Mouse (Mus musculus) MEL (cell line): ENCODE measurements at regions not wholly inside any gene's neighbourhood (a gene's known extent, or its start where the extent isn't known, plus 50 kb on each side); places are given as distances from the start of the nearest gene placed in this dataset.

Experiments used
- CTCF ChIP-seq, 3 experiments: IDR thresholded peaks in 2 of 3; conservative IDR thresholded peaks in 1 of 3; 2 replicates each; pipeline ENCODE4 v1.5.1; 2011 to 2012; ENCODE audit warnings: low read length in 3 of 3, low read depth in 2 of 3, mild to moderate bottlenecking in 2 of 3, improper control_type of control experiment in 1 of 3, inconsistent platforms in 1 of 3, mixed read lengths in 1 of 3, moderate library complexity in 1 of 3; ENCODE audit not compliant: control insufficient read depth in 1 of 3, insufficient read depth in 1 of 3, poor library complexity in 1 of 3, severe bottlenecking in 1 of 3
- EP300 ChIP-seq, 2 experiments: IDR thresholded peaks; 2 replicates each; pipeline ENCODE4 v1.6.1; 2011; ENCODE audit warnings: improper control_type of control experiment in 2 of 2, low read length in 2 of 2, low read depth in 1 of 2, mild to moderate bottlenecking in 1 of 2
- GABPA ChIP-seq: IDR thresholded peaks from 2 replicates; pipeline ENCODE4 v1.6.1; 2012; ENCODE audit warnings: low read depth, mild to moderate bottlenecking, inconsistent platforms, low read length, improper control_type of control experiment, moderate library complexity
- GATA1 ChIP-seq: IDR thresholded peaks from 2 replicates; pipeline ENCODE4 v1.6.1; 2011; ENCODE audit warnings: low read depth, low read length, improper control_type of control experiment
- KAT2A ChIP-seq: conservative IDR thresholded peaks from 2 replicates; pipeline ENCODE4 v1.6.1; 2012; ENCODE audit warnings: low read depth, low read length, improper control_type of control experiment, inconsistent platforms
- MAX ChIP-seq: IDR thresholded peaks from 2 replicates; pipeline ENCODE4 v1.6.1; 2011; ENCODE audit warnings: low read length, improper control_type of control experiment
- MAZ ChIP-seq: IDR thresholded peaks from 2 replicates; pipeline ENCODE4 v1.6.1; 2012; ENCODE audit warnings: low read depth, mild to moderate bottlenecking, inconsistent platforms, low read length, improper control_type of control experiment
- POLR2A ChIP-seq, 2 experiments: IDR thresholded peaks; 2 replicates each; pipeline ENCODE4 v1.6.1; 2011 to 2012; ENCODE audit warnings: low read length in 2 of 2, mild to moderate bottlenecking in 2 of 2, control low read depth in 1 of 2, improper control_type of control experiment in 1 of 2, low read depth in 1 of 2, moderate library complexity in 1 of 2; ENCODE audit not compliant: control insufficient read depth in 1 of 2, insufficient read depth in 1 of 2, poor library complexity in 1 of 2
- POLR2AphosphoS5 ChIP-seq: IDR thresholded peaks from 2 replicates; pipeline ENCODE4 v1.6.1; 2012; ENCODE audit warnings: low read depth, borderline replicate concordance, mild to moderate bottlenecking, inconsistent platforms, low read length, moderate library complexity, mixed read lengths
- RCOR1 ChIP-seq: IDR thresholded peaks from 2 replicates; pipeline ENCODE4 v1.6.1; 2012; ENCODE audit warnings: low read depth, mild to moderate bottlenecking, inconsistent platforms, low read length, improper control_type of control experiment
- TCF12 ChIP-seq: IDR thresholded peaks from 2 replicates; pipeline ENCODE4 v1.6.1; 2014; ENCODE audit warnings: low read depth, mild to moderate bottlenecking, inconsistent platforms, low read length, improper control_type of control experiment, moderate library complexity

GRCm38 (mm10) chr12:94421743-94422142 lies 1270.3 kb upstream of the Flrt2 start:
- TF ChIP-seq POLR2A (IDR thresholded peaks at IDR 0.05; ENCODE audit: control insufficient read depth in 1 of 2, insufficient read depth in 1 of 2, low read depth in 1 of 2, low read length in 2 of 2, poor library complexity in 1 of 2) (no peak), MAX (no peak), EP300 (IDR thresholded peaks at IDR 0.05; ENCODE audit: low read depth in 1 of 2, low read length in 2 of 2) (no peak), CTCF (IDR thresholded peaks at IDR 0.05 in 2 of 3, conservative IDR thresholded peaks at IDR 0.05 in 1 of 3; ENCODE audit: control insufficient read depth in 1 of 3, insufficient read depth in 1 of 3, low read depth in 2 of 3, low read length in 3 of 3, poor library complexity in 1 of 3, severe bottlenecking in 1 of 3) (no peak), GABPA (no peak), MAZ (no peak), POLR2AphosphoS5 (no peak), GATA1 (no peak), TCF12 (no peak), RCOR1 (no peak), KAT2A (no peak)
